Mouse (Mus musculus): ENCODE measurements around the gene Mmadhc.

DNA sequence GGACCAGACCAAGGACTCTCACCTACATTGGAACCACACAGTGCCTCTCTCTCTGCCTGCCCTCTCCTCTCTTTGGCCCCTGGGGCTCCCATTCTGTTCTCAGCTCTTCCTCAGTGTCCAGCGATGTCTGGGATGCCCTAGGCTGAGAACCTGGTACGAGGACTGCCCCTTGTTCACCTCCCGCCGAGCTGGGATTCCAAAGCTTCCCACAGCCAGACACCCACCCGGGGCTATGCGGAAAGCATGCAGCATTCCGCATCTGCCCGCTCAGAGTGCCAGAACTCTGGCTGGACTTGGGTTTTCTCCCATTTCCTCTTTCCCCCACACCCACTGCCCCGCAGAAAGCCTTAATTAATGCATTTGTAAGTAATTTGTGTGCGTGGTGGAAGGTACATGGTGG lies 19.9 kb downstream of the Mmadhc start:
- TF ChIP-seq TAL1 (IDR thresholded peaks at IDR 0.05; ENCODE audit: low read length) (no peak), GATA1 (IDR thresholded peaks at IDR 0.05; ENCODE audit: low read length) (no peak)
